Mouse (Mus musculus) G1E (cell line): ENCODE measurements around the gene Lrmda.

ENCODE experiments used
- CTCF ChIP-seq: IDR thresholded peaks from 2 replicates; pipeline ENCODE4 v1.5.1; 2012; ENCODE audit warnings: low read depth, low read length, inconsistent platforms, mixed read lengths
- GATA1 ChIP-seq: IDR thresholded peaks from 2 replicates; pipeline ENCODE4 v1.6.1; 2012; ENCODE audit warnings: borderline replicate concordance, low read length, inconsistent platforms, mixed read lengths

GRCm38 (mm10) chr14:22552841-22553240, 533.3 kb downstream of the Lrmda start:
- no peak for TF ChIP-seq CTCF
- no peak for TF ChIP-seq GATA1
